ENCODE assay signal across 8 mouse cellular contexts in the genomic region with DNA sequence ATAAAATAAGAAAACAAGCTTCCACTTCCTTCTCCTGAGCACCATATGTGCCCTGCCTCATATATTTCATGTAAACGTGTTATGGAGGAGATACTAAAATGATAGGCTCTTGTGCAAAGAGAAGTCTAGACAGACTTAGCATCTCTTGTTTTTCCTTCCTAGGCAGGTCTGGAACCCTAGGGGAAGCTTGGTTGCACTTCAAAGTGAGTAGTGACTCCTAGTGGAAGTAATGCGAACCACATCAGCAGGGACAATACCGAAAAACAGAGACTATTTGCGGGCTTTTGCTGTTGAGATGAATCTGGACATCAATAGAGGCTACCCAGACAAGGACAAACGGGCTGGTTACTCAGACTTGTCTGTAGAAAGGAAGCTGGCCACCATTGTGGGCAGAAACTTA. TPM values are rescaled to one million over a fixed set of nuclear protein-coding genes. Genes with fewer than 3 reads are reported as not detected.
A peak's percentile ranks its signal among the peaks of the same experiment; 100 is the strongest.
DNase-seq lines count a peak whose midpoint lies in the region; ATAC-seq and TF ChIP-seq lines count a peak whose summit lies in the region.

No protein-coding gene starts in this region.

- H3K4me2 ChIP-seq in heart, postnatal 0 days (ENCODE audit: low read depth, low read length) = no peak overlapping the region

- peak; percentile 76 for TF ChIP-seq RAD21 in MEL (IDR thresholded peaks at IDR 0.05; ENCODE audit: low read depth, low read length)

- no peaks in the 10 kb centered on the region for H3K27me3 ChIP-seq in heart, postnatal 0 days (ENCODE audit: control insufficient read depth, insufficient read depth, low read length)
- no peaks in the 10 kb centered on the region for H3K27me3 ChIP-seq in MEL (ENCODE audit: control insufficient read depth in 1 of 2, insufficient read depth in 2 of 2, low read length in 2 of 2)

- TF ChIP-seq EP300 in heart, postnatal 0 days (IDR thresholded peaks at IDR 0.05; ENCODE audit: low read depth) = no peak
- no peak for TF ChIP-seq EP300 in MEL (IDR thresholded peaks at IDR 0.05; ENCODE audit: low read depth in 1 of 2, low read length in 2 of 2)

- TF ChIP-seq POLR2A in MEL (IDR thresholded peaks at IDR 0.05; ENCODE audit: control insufficient read depth in 1 of 2, insufficient read depth in 1 of 2, low read depth in 1 of 2, low read length in 2 of 2, poor library complexity in 1 of 2) = no peak

- no peak for ATAC-seq in heart, postnatal 0 days (ENCODE audit: insufficient read depth, low read depth)
- peak; percentile 73 for ATAC-seq in granulocyte monocyte progenitor cell, adult 5-6 weeks (replicated peaks; ENCODE audit: poor library complexity, severe bottlenecking)

- H3K4me1 ChIP-seq in heart, postnatal 0 days (ENCODE audit: control insufficient read depth, insufficient read depth) = no peaks in the 10 kb centered on the region
- peaks cover 0 to 4% of the 10 kb centered on the region in 2 experiments; a peak in 1 of 4 replicates for H3K4me1 ChIP-seq in MEL (ENCODE audit: control insufficient read depth in 1 of 2, insufficient read depth in 2 of 2, low read length in 2 of 2)

- no peaks in the 10 kb centered on the region for H3K79me2 ChIP-seq in MEL (ENCODE audit: control insufficient read depth, insufficient read depth, low read length, poor library complexity)

- no peak overlapping the region for H3K27ac ChIP-seq in heart, postnatal 0 days (ENCODE audit: low read depth)
- H3K27ac ChIP-seq in MEL (ENCODE audit: control insufficient read depth, low read depth, low read length) = no peak overlapping the region

- TF ChIP-seq CTCF in heart, postnatal 0 days (IDR thresholded peaks at IDR 0.05; ENCODE audit: low read depth) = peak; percentile 80
- peak; percentile 48 to 83 (median 82) for TF ChIP-seq CTCF in MEL (IDR thresholded peaks at IDR 0.05 in 2 of 3, conservative IDR thresholded peaks at IDR 0.05 in 1 of 3; ENCODE audit: control insufficient read depth in 1 of 3, insufficient read depth in 1 of 3, low read depth in 2 of 3, low read length in 3 of 3, poor library complexity in 1 of 3, severe bottlenecking in 1 of 3)

- no peak for DNase-seq in heart, postnatal 0 days (ENCODE audit: low spot score)
- no peak for DNase-seq in heart, adult 9 months (ENCODE audit: low spot score in 2 of 2)
- DNase-seq in 416B (ENCODE audit: low read depth) (peak; percentile 72), MEL (ENCODE audit: low read depth, low spot score) (peak; percentile 74)
- DNase-seq in naive thymus-derived CD4-positive, alpha-beta T cell, adult 2 months (ENCODE audit: low read depth) = peak; percentile 70
- DNase-seq in left cerebral cortex, postnatal 10 days (ENCODE audit: extremely low spot score in 1 of 2, low spot score in 2 of 2) = no peak
- no peak for DNase-seq in layer of hippocampus, adult 9-11 months

- 6% methylated on average over 5 of the region's 5 CpGs for WGBS in heart, postnatal 0 days

- H3K9me3 ChIP-seq in heart, postnatal 0 days (replicated peaks; ENCODE audit: control insufficient read depth, low read length) = no peaks in the 10 kb centered on the region
- H3K9me3 ChIP-seq in MEL (replicated peaks; ENCODE audit: insufficient read depth, low read length) = no peaks in the 10 kb centered on the region

- intact Hi-C loops in left cerebral cortex, postnatal 10 days (cut with DNase I) = loop anchor here (5.0 kb wide), 1 partner anchor 150 kb away; no protein-coding TSS in a partner anchor

- no peak overlapping the region for H3K4me3 ChIP-seq in heart, postnatal 0 days (ENCODE audit: low read depth, low read length)
- no peak overlapping the region for H3K4me3 ChIP-seq in MEL (ENCODE audit: control insufficient read depth in 1 of 2, insufficient read depth in 1 of 2, low read depth in 2 of 2, low read length in 2 of 2)

- H3K36me3 ChIP-seq in heart, postnatal 0 days (replicated peaks; ENCODE audit: control insufficient read depth, insufficient read depth, low read length) = no peaks in the 10 kb centered on the region
- H3K36me3 ChIP-seq in MEL (ENCODE audit: control insufficient read depth in 1 of 2, insufficient read depth in 2 of 2, low read length in 2 of 2) = 0 out of 4 replicates have a peak, but pooled peaks cover 0 to 2% of the 10 kb centered on the region in 2 experiments

- no peak overlapping the region for H3K9ac ChIP-seq in heart, postnatal 0 days (replicated peaks; ENCODE audit: low read depth, low read length)
- no peak overlapping the region for H3K9ac ChIP-seq in MEL (ENCODE audit: control insufficient read depth, low read depth, low read length, poor library complexity, severe bottlenecking)

TF ChIP-seq in MEL, 35 proteins besides CTCF, POLR2A, EP300 and RAD21:
- TF ChIP-seq BHLHE40 (IDR thresholded peaks at IDR 0.05; ENCODE audit: borderline replicate concordance, low read depth, low read length) (no peak), HCFC1 (IDR thresholded peaks at IDR 0.05; ENCODE audit: low read depth, low read length) (no peak), SMC3 (IDR thresholded peaks at IDR 0.05; ENCODE audit: low read depth, low read length) (peak; percentile 65), MAZ (IDR thresholded peaks at IDR 0.05; ENCODE audit: low read depth, low read length) (no peak), ZNF384 (IDR thresholded peaks at IDR 0.05; ENCODE audit: low read depth, low read length) (0 out of 2 replicates have a peak, but pooled peaks have one; percentile 33), ZC3H11A (IDR thresholded peaks at IDR 0.05; ENCODE audit: low read depth, low read length) (peak; percentile 40)

RNA-seq across cellular contexts. Expression of gene Adck2, which starts 6.1 kb away (rescaled TPM):
- total RNA-seq in heart, postnatal 0 days (2014; rRNA removed; ENCODE audit: low replicate concordance) = 17.5 and 22.4 TPM in 2 replicates
- 24.4 and 25.7 TPM in 2 replicates for polyA plus RNA-seq in heart, postnatal 0 days (2015; fragmentation: Nextera tagmentation; extraction: Ambion mirVana)
- 8.1 and 11.0 TPM in 2 replicates for total RNA-seq in MEL (2012; rRNA removed)
- 10 to 100 TPM in 1 of 2 experiments, not detected in 1; 11.6 TPM for polyA plus RNA-seq in MEL (2012; ENCODE audit: insufficient read depth in 1 of 2, insufficient read length in 2 of 2, low read depth in 1 of 2, low replicate concordance in 2 of 2, missing spikeins in 1 of 2)
- total RNA-seq in granulocyte monocyte progenitor cell, adult 5-6 weeks (2014; fragmentation: Nextera tagmentation) = 9.7 and 16.2 TPM in 2 replicates
- total RNA-seq in granulocyte monocyte progenitor cell, adult 5-6 weeks (2017) = 3.8 and 11.6 TPM in 2 replicates
- total RNA-seq in left cerebral cortex, postnatal 10 days (2021) = 10 to 100 TPM; 24.2 to 29.8 TPM

RNA-seq across cellular contexts. Expression of gene Dennd2a, which starts 9.9 kb away (rescaled TPM):
- total RNA-seq in heart, postnatal 0 days (2014; rRNA removed; ENCODE audit: low replicate concordance) = 7.3 and 9.0 TPM in 2 replicates
- polyA plus RNA-seq in heart, postnatal 0 days (2015; fragmentation: Nextera tagmentation; extraction: Ambion mirVana) = 5.5 TPM in 2 replicates
- not detected in 2 replicates for total RNA-seq in MEL (2012; rRNA removed)
- polyA plus RNA-seq in MEL (2012; ENCODE audit: insufficient read depth in 1 of 2, insufficient read length in 2 of 2, low read depth in 1 of 2, low replicate concordance in 2 of 2, missing spikeins in 1 of 2) = under 1 TPM in 1 of 2 experiments, not detected in 1; 0.15 TPM
- 0.13 TPM in 1 of 2 replicates, not detected in the other for total RNA-seq in granulocyte monocyte progenitor cell, adult 5-6 weeks (2014; fragmentation: Nextera tagmentation)
- total RNA-seq in granulocyte monocyte progenitor cell, adult 5-6 weeks (2017) = 0.15 and 0.52 TPM in 2 replicates
- total RNA-seq in left cerebral cortex, postnatal 10 days (2021) = 10 to 100 TPM; 19.8 to 21.8 TPM

RNA-seq across cellular contexts. Expression of gene Gm42420, which starts 18.0 kb away (rescaled TPM):
- total RNA-seq in heart, postnatal 0 days (2014; rRNA removed; ENCODE audit: low replicate concordance) = not detected in 2 replicates
- polyA plus RNA-seq in heart, postnatal 0 days (2015; fragmentation: Nextera tagmentation; extraction: Ambion mirVana) = 0.60 and 2.7 TPM in 2 replicates
- 1.4 and 1.5 TPM in 2 replicates for total RNA-seq in MEL (2012; rRNA removed)
- 1 to 10 TPM in 1 of 2 experiments, not detected in 1; 1.9 TPM for polyA plus RNA-seq in MEL (2012; ENCODE audit: insufficient read depth in 1 of 2, insufficient read length in 2 of 2, low read depth in 1 of 2, low replicate concordance in 2 of 2, missing spikeins in 1 of 2)
- total RNA-seq in granulocyte monocyte progenitor cell, adult 5-6 weeks (2014; fragmentation: Nextera tagmentation) = 2.4 and 4.0 TPM in 2 replicates
- total RNA-seq in granulocyte monocyte progenitor cell, adult 5-6 weeks (2017) = 0.90 and 1.4 TPM in 2 replicates
- total RNA-seq in left cerebral cortex, postnatal 10 days (2021) = not detected

RNA-seq across cellular contexts. Expression of gene Ndufb2, which starts 24.8 kb away (rescaled TPM):
- total RNA-seq in heart, postnatal 0 days (2014; rRNA removed; ENCODE audit: low replicate concordance) = 719 and 838 TPM in 2 replicates
- 1,229 and 1,304 TPM in 2 replicates for polyA plus RNA-seq in heart, postnatal 0 days (2015; fragmentation: Nextera tagmentation; extraction: Ambion mirVana)
- total RNA-seq in MEL (2012; rRNA removed) = 137 and 144 TPM in 2 replicates
- polyA plus RNA-seq in MEL (2012; ENCODE audit: insufficient read depth in 1 of 2, insufficient read length in 2 of 2, low read depth in 1 of 2, low replicate concordance in 2 of 2, missing spikeins in 1 of 2) = 10 to 100 TPM in 1 of 2 experiments, not detected in 1; 80.0 TPM
- 165 and 172 TPM in 2 replicates for total RNA-seq in granulocyte monocyte progenitor cell, adult 5-6 weeks (2014; fragmentation: Nextera tagmentation)
- total RNA-seq in granulocyte monocyte progenitor cell, adult 5-6 weeks (2017) = 93.4 and 107 TPM in 2 replicates
- total RNA-seq in left cerebral cortex, postnatal 10 days (2021) = 100 to 1,000 TPM; 196 to 198 TPM

Comparison
In these comparisons a context has a peak if more than half of its experiments do, and no peak if none do; other contexts are left out.
1. DNase-seq: peak in 416B (single experiment), MEL (single experiment) and naive thymus-derived CD4-positive, alpha-beta T cell, adult 2 months (single experiment); none in heart, postnatal 0 days (single experiment), heart, adult 9 months (0 of 2), left cerebral cortex, postnatal 10 days (0 of 2) and layer of hippocampus, adult 9-11 months (single experiment).